Mouse (Mus musculus) limb, embryonic 12.5 days (tissue): ENCODE results near the gene Hist1h2bf. TPM values are rescaled to one million over a fixed set of nuclear protein-coding genes. Genes with fewer than 3 reads are reported as not detected.
A peak's percentile ranks its signal among the peaks of the same experiment; 100 is the strongest.
"Not testable (repeated sequence)": the region's sequence is repeated elsewhere in the genome, so short reads cannot be mapped to it uniquely, and the experiment has no call there.

Experiments
- ATAC-seq: fragments of 200-750 bp; cut with Nextera tagmentation; 2 replicates; pipeline ENCODE4 v1.8.0; 2017; ENCODE audit warnings: low read depth, moderate TSS enrichment; ENCODE audit not compliant: insufficient number of reproducible peaks, insufficient read depth, low FRiP score, low TSS enrichment
- H3K27ac ChIP-seq: fragments of 300-500 bp; sonication (generic); 2 replicates; pipeline ENCODE4 v1.5.1; 2016; ENCODE audit warnings: mild to moderate bottlenecking, moderate library complexity
- H3K27me3 ChIP-seq: fragments of 300-500 bp; sonication (generic); 2 replicates; pipeline ENCODE4 v1.6.1; 2016; ENCODE audit warnings: mild to moderate bottlenecking, moderate library complexity
- H3K36me3 ChIP-seq: fragments of 300-500 bp; sonication (generic); 2 replicates; pipeline ENCODE4 v1.6.1; 2016; ENCODE audit warnings: mild to moderate bottlenecking, moderate library complexity
- H3K4me1 ChIP-seq: fragments of 300-500 bp; sonication (generic); replicated peaks from 2 replicates; pipeline ENCODE4 v1.6.1; 2016
- H3K4me2 ChIP-seq: fragments of 300-500 bp; sonication (generic); 2 replicates; pipeline ENCODE4 v1.6.1; 2016; ENCODE audit warnings: mild to moderate bottlenecking, moderate library complexity
- H3K4me3 ChIP-seq: fragments of 300-500 bp; sonication (generic); replicated peaks from 2 replicates; pipeline ENCODE4 v1.5.1; 2016; ENCODE audit warnings: mild to moderate bottlenecking
- H3K9ac ChIP-seq: fragments of 300-500 bp; sonication (generic); replicated peaks from 2 replicates; pipeline ENCODE4 v1.6.1; 2016; ENCODE audit warnings: mild to moderate bottlenecking, moderate library complexity
- H3K9me3 ChIP-seq: fragments of 300-500 bp; sonication (generic); 2 replicates; pipeline ENCODE4 v1.6.1; 2016; ENCODE audit warnings: mild to moderate bottlenecking, moderate library complexity
- WGBS: fragments of 180-500 bp; shearing (Covaris S2); methylation state at CpG from one replicate; pipeline ENCODE4 v1.1.7; 2016; 5-methylcytosine and 5-hydroxymethylcytosine counted together
- polyA plus RNA-seq: library from polyadenylated mRNA; unstranded; fragments of >200 nt; fragmentation: Nextera tagmentation; extraction: Ambion mirVana; gene quantifications from 2 replicates; pipeline ENCODE4 v1.2.1, GENCODE M21; 2016

The Hist1h2bf gene
- polyA plus RNA-seq, 1 experiment from 2014 or later: 21.2 TPM

DNA sequence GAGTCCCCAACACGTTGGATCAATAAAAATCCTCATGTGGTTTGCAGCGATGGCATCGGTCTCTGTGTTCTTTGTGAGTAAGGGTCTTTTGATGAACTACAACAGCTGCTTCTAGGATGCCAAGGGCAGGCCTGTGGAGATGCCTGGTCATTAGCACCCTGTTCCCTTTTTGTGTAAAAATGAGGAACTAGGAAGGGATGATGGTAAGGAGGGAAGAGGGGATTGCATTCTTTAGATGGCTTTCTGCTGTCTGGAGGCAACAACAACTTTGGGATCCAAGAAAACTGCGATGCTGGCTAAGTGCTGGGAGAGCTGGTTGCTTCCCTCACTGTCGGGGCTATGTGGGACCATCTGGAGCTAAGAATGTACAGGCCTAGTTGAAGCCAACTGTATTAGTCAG, 35.7 kb downstream of the Hist1h2bf start:
- WGBS: 55% methylated on average over 5 of the region's 5 CpGs
- Histone ChIP-seq H3K4me3 (no peak overlapping the region), H3K27me3 (no peaks in the 10 kb centered on the region), H3K9ac (no peak overlapping the region; the same call in 1 of the 2 replicates), H3K9me3 (no peaks in the 10 kb centered on the region), H3K4me2 (peak overlapping the region; percentile 31), H3K36me3 (no peaks in the 10 kb centered on the region), H3K27ac (peak overlapping the region; percentile 72), H3K4me1 (peaks cover 30% of the 10 kb centered on the region)
- ATAC-seq: no peak

DNA sequence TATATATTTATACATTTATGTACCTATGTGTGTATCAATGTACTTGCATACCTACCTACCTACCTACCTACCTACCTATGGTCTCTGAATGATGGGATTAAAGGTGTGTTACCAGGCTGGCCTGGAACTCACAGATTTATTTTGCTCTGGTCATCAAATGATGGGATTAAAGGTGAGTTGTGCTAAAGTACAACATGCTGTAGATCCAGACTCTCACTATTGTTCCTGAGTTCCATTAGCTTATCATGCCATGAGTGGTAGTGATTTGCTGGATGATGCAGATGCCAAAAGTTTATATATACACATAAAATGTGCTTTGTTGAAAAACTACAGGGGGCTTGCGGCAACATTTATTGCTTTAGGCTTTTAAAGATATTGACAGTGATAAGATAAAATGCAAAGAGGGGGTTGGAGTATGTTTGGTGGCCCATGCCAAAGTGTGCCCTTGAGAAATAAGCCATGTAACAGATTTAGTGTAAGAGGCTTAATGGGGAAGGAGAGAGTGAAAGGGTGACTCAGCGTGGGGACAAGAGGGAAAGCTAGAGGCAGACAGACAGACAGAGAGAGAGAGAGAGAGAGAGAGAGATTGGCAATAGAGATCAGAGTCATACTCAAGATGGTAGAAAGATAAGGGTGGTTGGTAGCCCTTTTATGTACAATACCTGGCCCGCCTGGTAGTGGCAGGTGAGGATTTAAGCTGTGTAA, 36.8 kb downstream of the Hist1h2bf start:
- Histone ChIP-seq H3K36me3 (no peaks in the 10 kb centered on the region), H3K4me1 (peaks cover 36% of the 10 kb centered on the region), H3K9me3 (no peaks in the 10 kb centered on the region), H3K27ac (peak overlapping the region; percentile 46), H3K4me2 (peak overlapping the region; percentile 69), H3K9ac (no peak overlapping the region; the same call in 1 of the 2 replicates), H3K27me3 (no peaks in the 10 kb centered on the region), H3K4me3 (peak overlapping the region; percentile 50)
- no peak for ATAC-seq
- 86% methylated on average over 3 of the region's 3 CpGs for WGBS

DNA sequence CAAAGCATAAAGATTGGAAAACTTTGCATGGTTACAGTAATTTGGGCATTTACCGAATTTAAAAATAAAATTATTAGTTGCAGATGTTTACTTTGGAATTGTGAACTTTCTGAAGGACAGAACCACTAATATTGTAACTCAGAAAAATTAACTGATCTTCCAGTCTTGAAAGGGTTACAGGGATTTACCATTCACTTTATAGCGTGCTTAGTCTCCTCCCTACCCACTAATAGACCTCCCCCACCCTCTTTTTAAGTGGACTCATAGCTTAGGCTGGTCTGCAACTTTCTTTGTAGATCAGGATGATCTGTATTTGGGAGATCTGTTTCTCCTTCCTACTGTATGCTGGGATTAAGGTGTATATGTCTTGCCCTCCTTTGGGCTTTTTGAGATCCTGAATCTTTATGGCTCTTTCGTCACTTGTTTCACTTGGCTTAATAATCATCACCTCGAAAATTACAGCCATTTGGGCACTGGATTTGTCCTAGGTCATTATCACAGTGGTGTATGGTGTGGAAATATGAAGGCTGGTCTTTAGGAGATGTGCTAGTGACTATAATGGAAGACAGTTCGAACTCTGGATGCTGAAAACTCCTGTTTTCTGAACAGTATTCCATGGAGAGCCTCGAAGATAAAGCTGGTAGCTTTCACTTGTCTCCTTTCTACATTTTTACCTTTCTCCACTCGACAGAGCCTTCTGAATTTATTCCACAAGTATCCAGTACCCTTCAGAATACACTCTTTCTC, 37.7 kb downstream of the Hist1h2bf start:
- H3K4me3 ChIP-seq: peak overlapping the region; percentile 50
- no peaks in the 10 kb centered on the region for H3K27me3 ChIP-seq
- peaks cover 38% of the 10 kb centered on the region for H3K4me1 ChIP-seq
- peak overlapping the region; percentile 98 for H3K27ac ChIP-seq
- no peak for ATAC-seq
- no peaks in the 10 kb centered on the region for H3K36me3 ChIP-seq
- 21% methylated on average over 7 of the region's 7 CpGs for WGBS
- peak overlapping the region; percentile 72 for H3K9ac ChIP-seq
- H3K9me3 ChIP-seq: no peaks in the 10 kb centered on the region
- peak overlapping the region; percentile 69 for H3K4me2 ChIP-seq

DNA sequence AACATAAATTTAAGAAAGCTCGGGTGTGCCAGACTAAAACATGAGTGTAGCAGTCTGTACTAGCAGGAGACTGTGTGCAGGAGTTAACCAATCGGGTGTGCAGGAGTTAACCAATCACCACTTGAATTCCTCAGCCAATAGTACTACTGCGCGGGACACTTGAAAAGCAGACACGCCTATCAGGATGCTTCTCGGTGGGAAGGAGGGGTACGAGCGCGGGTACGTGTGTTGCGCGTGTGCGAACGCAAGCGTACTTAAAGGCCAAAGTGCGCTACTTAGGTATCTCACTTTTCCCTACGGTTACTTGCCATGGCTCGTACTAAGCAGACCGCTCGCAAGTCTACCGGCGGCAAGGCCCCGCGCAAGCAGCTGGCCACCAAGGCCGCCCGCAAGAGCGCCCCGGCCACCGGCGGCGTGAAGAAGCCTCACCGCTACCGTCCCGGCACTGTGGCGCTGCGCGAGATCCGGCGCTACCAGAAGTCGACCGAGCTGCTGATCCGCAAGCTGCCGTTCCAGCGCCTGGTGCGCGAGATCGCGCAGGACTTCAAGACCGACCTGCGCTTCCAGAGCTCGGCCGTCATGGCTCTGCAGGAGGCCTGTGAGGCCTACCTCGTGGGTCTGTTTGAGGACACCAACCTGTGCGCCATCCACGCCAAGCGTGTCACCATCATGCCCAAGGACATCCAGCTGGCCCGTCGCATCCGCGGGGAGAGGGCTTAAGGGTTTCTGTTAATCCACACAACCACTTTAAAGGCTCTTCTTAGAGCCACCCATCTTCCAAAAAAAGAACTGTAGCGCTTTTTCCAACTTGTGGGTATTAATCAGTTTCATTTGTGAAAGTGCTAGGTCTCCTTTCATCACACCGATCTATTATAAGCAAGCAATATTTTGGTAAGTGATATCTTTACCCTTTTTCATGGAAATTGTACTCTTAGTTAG, 38.6 kb downstream of the Hist1h2bf start, which contains the start of gene Hist1h3g:
TSS of gene Hist1h3g (plus strand) at position 286 of the 939 bp plus-strand sequence.
- H3K36me3 ChIP-seq, H3K27me3 ChIP-seq, H3K9me3 ChIP-seq: not testable (repeated sequence)
- Histone ChIP-seq H3K4me1 (peaks cover 38% of the 10 kb centered on the region), H3K4me3 (peak within 1 kb of the TSS; percentile 50), H3K4me2 (peak within 1 kb of the TSS; percentile 69), H3K27ac (peak within 1 kb of the TSS; percentile 98), H3K9ac (peak within 1 kb of the TSS; percentile 72)
- peak; percentile 94 for ATAC-seq
- WGBS: under 1% methylated on average over 34 of the region's 62 CpGs

DNA sequence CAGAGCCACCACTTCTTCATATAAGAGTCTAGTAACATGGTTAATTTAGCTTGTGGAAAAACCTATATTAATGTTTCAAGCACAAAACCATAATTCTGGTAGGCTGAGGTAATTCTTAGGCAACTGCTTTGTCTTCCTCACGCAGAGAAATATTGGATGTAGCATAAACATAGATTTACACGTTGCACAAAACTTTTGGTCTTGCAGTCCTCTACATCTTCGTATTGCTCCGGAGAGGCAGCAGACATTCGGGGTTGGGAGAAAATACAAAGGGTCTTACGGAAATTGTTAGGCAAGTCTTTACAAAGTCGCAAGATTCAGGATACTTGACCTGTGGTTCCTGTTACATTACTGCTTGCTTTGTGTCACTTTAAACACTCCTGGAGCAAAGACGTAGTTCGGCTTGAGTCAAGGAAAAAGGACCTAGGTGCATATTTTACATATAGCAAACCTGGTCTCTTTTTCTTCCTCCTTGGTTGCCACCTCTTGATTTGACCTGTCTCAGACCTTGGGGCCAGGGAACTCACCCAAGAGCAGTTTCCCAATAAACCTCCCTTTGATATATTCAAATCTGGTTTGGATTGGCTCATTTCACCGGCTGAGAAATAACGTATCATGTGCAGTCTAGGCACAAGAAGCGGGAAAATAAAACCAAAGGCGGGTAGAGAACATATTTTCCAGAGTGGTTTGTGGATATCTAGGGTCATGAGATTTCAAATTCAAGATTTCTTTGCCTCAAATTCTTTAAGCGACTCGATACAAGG, 39.4 kb downstream of the Hist1h2bf start:
- peaks cover 38% of the 10 kb centered on the region for H3K4me1 ChIP-seq
- no peaks in the 10 kb centered on the region for H3K27me3 ChIP-seq
- peak; percentile 0; the same call in 1 of the 2 replicates for ATAC-seq
- no peaks in the 10 kb centered on the region for H3K36me3 ChIP-seq
- under 1% methylated on average over 15 of the region's 15 CpGs for WGBS
- H3K9me3 ChIP-seq: no peaks in the 10 kb centered on the region
- H3K27ac ChIP-seq: peak overlapping the region; percentile 98
- H3K4me3 ChIP-seq: peak overlapping the region; percentile 50
- peak overlapping the region; percentile 66 for H3K9ac ChIP-seq
- H3K4me2 ChIP-seq: peak overlapping the region; percentile 69

DNA sequence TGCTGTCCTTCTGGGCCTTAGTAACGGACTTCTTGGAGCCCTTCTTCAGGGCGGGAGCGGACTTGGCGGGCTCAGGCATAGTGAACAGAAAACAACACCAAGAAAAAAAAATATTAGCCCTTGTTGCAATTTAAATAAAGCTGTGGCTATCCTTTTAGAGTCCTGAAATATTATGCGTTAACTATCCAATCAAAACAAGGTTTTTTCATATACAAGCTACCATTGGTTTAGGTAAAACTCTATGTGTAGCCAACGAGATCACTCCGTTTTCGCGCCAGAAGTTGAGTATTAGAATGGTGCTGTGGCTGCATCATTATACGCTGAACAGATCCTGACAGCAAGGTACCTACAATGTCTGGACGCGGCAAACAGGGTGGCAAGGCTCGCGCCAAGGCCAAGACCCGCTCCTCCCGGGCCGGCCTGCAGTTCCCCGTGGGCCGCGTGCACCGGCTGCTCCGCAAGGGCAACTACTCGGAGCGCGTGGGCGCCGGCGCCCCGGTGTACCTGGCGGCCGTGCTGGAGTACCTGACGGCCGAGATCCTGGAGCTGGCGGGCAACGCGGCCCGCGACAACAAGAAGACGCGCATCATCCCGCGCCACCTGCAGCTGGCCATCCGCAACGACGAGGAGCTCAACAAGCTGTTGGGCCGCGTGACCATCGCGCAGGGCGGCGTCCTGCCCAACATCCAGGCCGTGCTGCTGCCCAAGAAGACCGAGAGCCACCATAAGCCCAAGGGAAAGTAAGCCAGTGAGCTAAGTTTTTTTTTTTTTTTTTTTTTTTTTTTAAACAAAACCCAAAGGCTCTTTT, 40.2 kb downstream of the Hist1h2bf start, which contains the start of gene Hist1h2af:
TSS of gene Hist1h2af (plus strand) at position 347 of the 808 bp plus-strand sequence.
- peak; percentile 11; the same call in 1 of the 2 replicates for ATAC-seq
- Histone ChIP-seq H3K9ac (peak within 1 kb of the TSS; percentile 82), H3K4me1 (peaks cover 42% of the 10 kb centered on the region), H3K4me2 (peak within 1 kb of the TSS; percentile 69), H3K4me3 (peak within 1 kb of the TSS; percentile 50), H3K27ac (peak within 1 kb of the TSS; percentile 98)
- H3K27me3 ChIP-seq, H3K9me3 ChIP-seq, H3K36me3 ChIP-seq: not testable (repeated sequence)
- under 1% methylated on average over 28 of the region's 53 CpGs for WGBS

DNA sequence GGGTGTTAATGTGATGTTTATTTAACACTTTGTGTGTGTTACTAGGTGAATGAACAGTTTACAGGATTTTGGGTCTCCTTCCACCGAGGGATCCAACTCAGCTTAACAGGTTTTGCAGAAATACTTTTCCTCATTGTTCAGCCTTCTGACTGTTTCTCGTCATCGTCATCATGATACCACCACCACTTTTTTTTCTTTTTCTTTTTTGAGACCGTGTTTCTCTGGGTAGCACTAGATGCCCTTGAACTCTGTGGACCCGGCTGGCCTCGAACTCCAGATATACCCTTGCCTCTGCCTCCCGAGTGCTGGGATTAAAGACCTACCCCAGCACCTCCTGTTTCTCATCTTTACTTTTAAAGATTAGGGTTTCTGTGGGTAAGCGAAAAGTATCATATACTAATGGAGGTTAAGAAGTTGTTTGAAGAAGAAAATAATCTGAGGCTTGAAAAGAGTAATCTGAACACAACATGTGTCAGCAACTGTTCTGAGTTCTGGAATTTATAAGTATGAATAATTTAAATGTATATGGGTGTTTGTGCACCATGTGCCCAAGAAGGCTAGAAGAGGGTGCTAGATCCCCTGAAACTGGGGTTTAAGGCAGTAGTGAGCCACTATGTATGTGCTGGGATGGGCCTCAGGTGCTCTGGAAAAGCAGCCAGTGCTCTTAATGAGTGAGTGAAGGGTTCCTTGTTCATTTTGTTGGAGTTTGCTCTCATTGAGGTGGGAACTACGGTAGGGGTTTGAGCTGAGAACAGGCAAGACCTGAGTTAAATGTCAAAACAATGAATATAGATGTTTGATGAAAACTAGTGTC, 41.5 kb downstream of the Hist1h2bf start:
- no peaks in the 10 kb centered on the region for H3K9me3 ChIP-seq
- WGBS: 21% methylated on average over 9 of the region's 9 CpGs
- peaks cover 36% of the 10 kb centered on the region for H3K4me1 ChIP-seq
- H3K27me3 ChIP-seq: no peaks in the 10 kb centered on the region
- peak overlapping the region; percentile 50 for H3K4me3 ChIP-seq
- peak overlapping the region; percentile 82 for H3K9ac ChIP-seq
- H3K36me3 ChIP-seq: no peaks in the 10 kb centered on the region
- peak overlapping the region; percentile 98 for H3K27ac ChIP-seq
- H3K4me2 ChIP-seq: peak overlapping the region; percentile 69
- ATAC-seq: no peak

DNA sequence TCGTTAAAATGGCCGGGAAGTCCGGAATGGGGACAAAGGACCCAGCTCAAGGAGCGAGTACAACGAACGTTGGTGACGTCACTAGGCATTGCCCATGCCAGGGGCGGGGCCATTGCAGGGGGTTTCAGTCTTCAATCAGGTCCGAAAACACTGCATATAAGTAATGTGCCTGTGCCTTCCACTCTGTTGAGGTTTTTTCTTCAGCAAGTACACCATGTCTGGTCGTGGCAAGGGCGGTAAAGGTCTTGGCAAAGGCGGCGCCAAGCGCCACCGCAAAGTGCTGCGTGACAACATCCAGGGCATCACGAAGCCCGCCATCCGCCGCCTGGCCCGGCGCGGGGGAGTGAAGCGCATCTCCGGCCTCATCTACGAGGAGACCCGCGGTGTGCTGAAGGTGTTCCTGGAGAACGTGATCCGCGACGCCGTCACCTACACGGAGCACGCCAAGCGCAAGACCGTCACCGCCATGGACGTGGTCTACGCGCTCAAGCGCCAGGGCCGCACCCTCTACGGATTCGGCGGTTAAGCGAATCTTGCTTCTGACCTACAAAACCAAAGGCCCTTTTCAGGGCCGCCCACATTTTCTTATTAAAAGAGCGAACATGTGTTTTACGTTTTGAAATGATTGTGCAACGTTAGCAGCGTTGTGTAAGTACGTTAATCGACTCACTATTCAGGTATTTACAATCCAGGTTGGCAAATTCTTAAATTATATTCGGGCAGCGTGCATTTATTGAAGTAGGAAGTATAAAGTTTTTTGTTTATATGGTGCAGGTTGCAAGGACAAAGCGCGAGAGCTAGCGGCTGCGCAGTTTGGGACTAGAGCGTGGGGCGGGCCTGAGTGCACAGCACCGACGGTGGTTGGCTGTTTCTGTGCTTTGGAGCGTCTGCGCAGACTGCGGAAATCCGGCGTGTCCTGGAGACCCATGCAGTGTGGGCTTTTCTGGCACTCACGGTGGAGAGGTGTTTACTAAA, 42.8 kb downstream of the Hist1h2bf start, which contains the start of gene Hist1h4h:
TSS of gene Hist1h4h (plus strand) at position 150 of the 975 bp plus-strand sequence.
- Histone ChIP-seq H3K9me3 (no peaks in the 10 kb centered on the region), H3K27me3 (no peaks in the 10 kb centered on the region), H3K4me1 (peaks cover 27% of the 10 kb centered on the region), H3K4me2 (peak within 1 kb of the TSS; percentile 69), H3K36me3 (no peaks in the 10 kb centered on the region), H3K27ac (peak within 1 kb of the TSS; percentile 98), H3K9ac (peak within 1 kb of the TSS; percentile 82), H3K4me3 (peak within 1 kb of the TSS; percentile 50)
- peak; percentile 78 for ATAC-seq
- WGBS: under 1% methylated on average over 65 of the region's 70 CpGs
